Mouse (Mus musculus): ENCODE data around the gene Myo9a. TPM values are rescaled to one million over a fixed set of nuclear protein-coding genes. Genes with fewer than 3 reads are reported as not detected.
"Not testable (repeated sequence)": the region's sequence is repeated elsewhere in the genome, so short reads cannot be mapped to it uniquely, and the experiment has no call there.

Myo9a gene
- polyA plus RNA-seq, 1 experiment from 2014 or later: 13.2 TPM

DNA sequence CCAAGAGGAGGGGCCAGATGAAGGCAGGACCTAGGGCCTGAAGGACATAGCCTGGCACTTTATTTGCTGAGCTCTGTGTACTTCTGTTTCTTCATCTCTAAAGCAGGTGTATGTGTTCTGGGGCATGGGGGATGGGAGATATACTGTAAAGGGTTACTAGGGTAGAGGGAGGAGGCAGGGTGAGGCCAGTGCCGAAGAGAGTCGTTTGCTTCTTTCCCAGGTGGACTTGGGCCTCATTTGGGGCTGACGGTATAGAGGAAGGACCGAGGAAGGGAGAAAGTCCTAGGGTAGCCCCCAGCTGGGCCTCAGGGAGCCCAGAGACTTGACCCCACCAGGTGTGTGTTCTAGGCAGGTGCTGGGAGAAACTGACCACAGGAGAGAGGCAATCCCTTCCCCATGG lies 201.2 kb downstream of the Myo9a start:
- H3K9ac ChIP-seq: no peak overlapping the region
- H3K27me3 ChIP-seq: no peaks in the 10 kb centered on the region
- no peak for ATAC-seq (ENCODE audit: borderline replicate concordance, extremely low read depth, low FRiP score, low TSS enrichment)
- peaks cover 18% of the 10 kb centered on the region for H3K4me1 ChIP-seq
- H3K9me3 ChIP-seq: no peaks in the 10 kb centered on the region
- no peak overlapping the region for H3K27ac ChIP-seq
- no peak overlapping the region for H3K4me3 ChIP-seq
- no peak overlapping the region for H3K4me2 ChIP-seq
- H3K36me3 ChIP-seq: no peaks in the 10 kb centered on the region
- WGBS: 58% methylated on average over 4 of the region's 4 CpGs

GRCm38 (mm10) chr9:59952515-59953070 lies 201.9 kb downstream of the Myo9a start:
- Histone ChIP-seq H3K27ac (no peak overlapping the region), H3K4me1 (peaks cover 18% of the 10 kb centered on the region), H3K9ac (no peak overlapping the region), H3K4me2 (no peak overlapping the region), H3K9me3 (no peaks in the 10 kb centered on the region), H3K27me3 (no peaks in the 10 kb centered on the region), H3K36me3 (no peaks in the 10 kb centered on the region), H3K4me3 (no peak overlapping the region)
- WGBS: 38% methylated on average over 8 of the region's 8 CpGs
- ATAC-seq (ENCODE audit: borderline replicate concordance, extremely low read depth, low FRiP score, low TSS enrichment): no peak

GRCm38 (mm10) chr9:59953556-59953955 lies 202.9 kb downstream of the Myo9a start:
- WGBS: 72% methylated on average over 7 of the region's 7 CpGs

DNA sequence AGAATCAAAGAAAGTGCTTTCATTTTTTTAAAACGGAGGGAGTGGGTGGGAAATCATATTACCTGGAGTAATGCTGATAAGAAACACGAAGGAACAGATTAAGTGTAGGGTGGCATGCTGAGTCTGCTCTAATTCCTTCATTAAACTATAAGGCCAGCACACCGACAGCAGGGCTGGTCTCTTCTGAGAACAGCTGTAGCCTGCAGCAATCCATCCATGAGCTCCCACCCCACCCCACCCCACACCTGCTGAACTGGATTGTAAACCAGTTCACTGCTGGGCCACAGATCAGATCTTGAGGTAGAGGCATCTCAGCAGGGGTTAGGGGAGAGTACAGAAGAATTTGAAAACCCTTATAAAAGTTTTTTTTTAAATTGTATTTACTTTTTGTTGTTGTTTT lies 204.5 kb downstream of the Myo9a start:
- Histone ChIP-seq H3K9me3 (no peaks in the 10 kb centered on the region), H3K27me3 (no peaks in the 10 kb centered on the region), H3K4me3 (no peak overlapping the region), H3K4me1 (peaks cover 18% of the 10 kb centered on the region), H3K36me3 (no peaks in the 10 kb centered on the region), H3K9ac (no peak overlapping the region), H3K27ac (no peak overlapping the region), H3K4me2 (no peak overlapping the region)
- no peak for ATAC-seq (ENCODE audit: borderline replicate concordance, extremely low read depth, low FRiP score, low TSS enrichment)
- 45% methylated on average over 3 of the region's 3 CpGs for WGBS

More at GRCm38 (mm10) chr9:59953556-59953955, 202.9 kb downstream of the Myo9a start:
- Histone ChIP-seq H3K4me2 (no peak overlapping the region), H3K27me3 (no peaks in the 10 kb centered on the region), H3K9me3 (no peaks in the 10 kb centered on the region), H3K27ac (no peak overlapping the region), H3K9ac (no peak overlapping the region), H3K4me3 (no peak overlapping the region), H3K36me3 (no peaks in the 10 kb centered on the region), H3K4me1 (peaks cover 18% of the 10 kb centered on the region)
- ATAC-seq (ENCODE audit: borderline replicate concordance, extremely low read depth, low FRiP score, low TSS enrichment): no peak

- Histone ChIP-seq H3K4me1 (peaks cover 18% of the 10 kb centered on the region), H3K36me3 (no peaks in the 10 kb centered on the region), H3K4me3 (no peak overlapping the region), H3K27ac (no peak overlapping the region), H3K9me3 (no peaks in the 10 kb centered on the region), H3K9ac (no peak overlapping the region), H3K27me3 (no peaks in the 10 kb centered on the region), H3K4me2 (no peak overlapping the region; the same call in 1 of the 2 replicates)
- no peak for ATAC-seq (ENCODE audit: borderline replicate concordance, extremely low read depth, low FRiP score, low TSS enrichment)
- WGBS: 40% methylated on average over 6 of the region's 6 CpGs
Measured at GRCm38 (mm10) chr9:59955692-59956091, 205.0 kb downstream of the Myo9a start.

GRCm38 (mm10) chr9:59956496-59956895 lies 205.8 kb downstream of the Myo9a start:
- H3K36me3 ChIP-seq: no peaks in the 10 kb centered on the region
- no peaks in the 10 kb centered on the region for H3K27me3 ChIP-seq
- H3K9me3 ChIP-seq: no peaks in the 10 kb centered on the region
- no peak overlapping the region for H3K9ac ChIP-seq
- ATAC-seq (ENCODE audit: borderline replicate concordance, extremely low read depth, low FRiP score, low TSS enrichment): no peak
- peak overlapping the region; percentile 42 for H3K4me2 ChIP-seq
- H3K4me1 ChIP-seq: peaks cover 18% of the 10 kb centered on the region
- 20% methylated on average over 6 of the region's 6 CpGs for WGBS
- H3K4me3 ChIP-seq: no peak overlapping the region
- no peak overlapping the region for H3K27ac ChIP-seq

GRCm38 (mm10) chr9:59958115-59958514 lies 207.4 kb downstream of the Myo9a start:
- not testable (repeated sequence) for H3K9me3 ChIP-seq; H3K36me3 ChIP-seq; H3K4me2 ChIP-seq; H3K4me3 ChIP-seq; H3K27ac ChIP-seq; H3K27me3 ChIP-seq; ATAC-seq (ENCODE audit: borderline replicate concordance, extremely low read depth, low FRiP score, low TSS enrichment); H3K9ac ChIP-seq
- H3K4me1 ChIP-seq: peaks cover 15% of the 10 kb centered on the region
- WGBS: 78% methylated on average over 1 of the region's 1 CpGs

DNA sequence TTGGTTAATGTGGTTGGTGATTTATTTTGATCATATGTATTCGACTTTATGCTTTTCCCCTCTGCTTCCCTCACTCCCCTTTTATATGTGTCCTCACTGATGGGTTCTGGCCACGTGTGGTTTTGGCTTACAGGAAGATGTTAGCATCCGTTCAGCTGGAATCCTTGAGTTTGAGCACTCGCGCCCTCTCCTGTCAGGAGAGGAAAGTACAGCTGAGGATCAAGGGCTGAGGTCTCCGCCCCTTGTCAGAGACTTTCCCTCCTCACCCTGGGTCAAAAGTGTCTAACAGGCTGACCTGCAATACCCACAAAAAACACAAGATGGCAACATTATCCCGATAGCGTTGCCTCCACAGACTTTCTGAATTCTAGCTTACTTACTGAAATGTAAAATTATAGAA lies 208.6 kb downstream of the Myo9a start:
- Histone ChIP-seq H3K4me2 (no peak overlapping the region), H3K36me3 (no peaks in the 10 kb centered on the region), H3K4me1 (peaks cover 16% of the 10 kb centered on the region), H3K27ac (no peak overlapping the region), H3K27me3 (no peaks in the 10 kb centered on the region), H3K9ac (no peak overlapping the region), H3K9me3 (no peaks in the 10 kb centered on the region), H3K4me3 (no peak overlapping the region)
- WGBS: 2% methylated on average over 8 of the region's 8 CpGs
- ATAC-seq (ENCODE audit: borderline replicate concordance, extremely low read depth, low FRiP score, low TSS enrichment): peak; percentile 36; the same call in 1 of the 2 replicates

GRCm38 (mm10) chr9:59960559-59960958 lies 209.9 kb downstream of the Myo9a start, which contains the start of gene Nr2e3:
Nr2e3 (minus strand) TSS chr9:59960659.
- 74% methylated on average over 10 of the region's 10 CpGs for WGBS
- no peak within 1 kb of the TSS for H3K4me2 ChIP-seq
- H3K27me3 ChIP-seq: no peaks in the 10 kb centered on the region
- H3K4me1 ChIP-seq: peaks cover 25% of the 10 kb centered on the region
- ATAC-seq (ENCODE audit: borderline replicate concordance, extremely low read depth, low FRiP score, low TSS enrichment): no peak
- H3K4me3 ChIP-seq: no peak within 1 kb of the TSS
- no peak within 1 kb of the TSS for H3K27ac ChIP-seq
- H3K9me3 ChIP-seq: no peaks in the 10 kb centered on the region
- H3K36me3 ChIP-seq: no peaks in the 10 kb centered on the region
- no peak within 1 kb of the TSS for H3K9ac ChIP-seq

- ATAC-seq (ENCODE audit: borderline replicate concordance, extremely low read depth, low FRiP score, low TSS enrichment): no peak
- Histone ChIP-seq H3K27ac (no peak overlapping the region), H3K4me2 (no peak overlapping the region), H3K9ac (no peak overlapping the region), H3K4me3 (no peak overlapping the region), H3K4me1 (peaks cover 26% of the 10 kb centered on the region), H3K9me3 (no peaks in the 10 kb centered on the region), H3K36me3 (no peaks in the 10 kb centered on the region), H3K27me3 (no peaks in the 10 kb centered on the region)
- WGBS: 61% methylated on average over 14 of the region's 14 CpGs
Measured at GRCm38 (mm10) chr9:59961201-59961955, 210.7 kb downstream of the Myo9a start.

GRCm38 (mm10) chr9:59964367-59964766 lies 213.7 kb downstream of the Myo9a start:
- peaks cover 20% of the 10 kb centered on the region for H3K4me1 ChIP-seq
- no peak overlapping the region for H3K9ac ChIP-seq
- peak; percentile 76; the same call in 1 of the 2 replicates for ATAC-seq (ENCODE audit: borderline replicate concordance, extremely low read depth, low FRiP score, low TSS enrichment)
- no peak overlapping the region for H3K27ac ChIP-seq
- H3K27me3 ChIP-seq: no peaks in the 10 kb centered on the region
- H3K9me3 ChIP-seq: no peaks in the 10 kb centered on the region
- H3K36me3 ChIP-seq: no peaks in the 10 kb centered on the region
- no peak overlapping the region for H3K4me2 ChIP-seq
- WGBS: 43% methylated on average over 3 of the region's 3 CpGs
- H3K4me3 ChIP-seq: no peak overlapping the region

DNA sequence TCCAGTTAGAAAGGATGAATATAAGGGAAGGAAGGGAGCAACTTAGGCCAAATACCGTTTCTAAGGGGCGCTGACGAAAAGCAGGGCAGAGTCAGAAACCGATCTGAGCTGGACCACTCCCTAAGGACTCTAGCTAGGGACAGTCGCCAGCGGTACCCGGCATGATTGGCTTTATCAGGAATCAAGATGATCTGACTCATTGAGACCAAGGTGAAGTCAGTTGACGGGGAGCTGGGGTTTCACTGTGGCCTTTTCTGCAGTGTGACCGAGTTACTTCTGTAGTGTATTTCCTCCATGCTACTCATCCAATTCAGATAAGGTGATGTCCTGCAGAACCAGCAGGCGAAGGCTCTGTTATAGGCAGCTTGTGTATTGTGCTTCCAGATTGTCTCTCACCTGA lies 214.3 kb downstream of the Myo9a start:
- no peak for ATAC-seq (ENCODE audit: borderline replicate concordance, extremely low read depth, low FRiP score, low TSS enrichment)
- Histone ChIP-seq H3K27me3 (no peaks in the 10 kb centered on the region), H3K36me3 (no peaks in the 10 kb centered on the region), H3K9ac (no peak overlapping the region), H3K27ac (no peak overlapping the region), H3K4me1 (peaks cover 20% of the 10 kb centered on the region), H3K4me3 (no peak overlapping the region), H3K4me2 (no peak overlapping the region), H3K9me3 (no peaks in the 10 kb centered on the region)
- 53% methylated on average over 10 of the region's 10 CpGs for WGBS

All from lung, embryonic 15.5 days (tissue).